Mouse (Mus musculus) retina, adult 2 months (tissue): ENCODE measurements around the gene Serpinb11.

Source experiments
- DNase-seq: peaks from one replicate; pipeline ENCODE4 v3.0.0-alpha.2; 2012; ENCODE audit warnings: low read depth, low spot score

The Serpinb11 gene

GRCm38 (mm10) chr1:107360898-107361297 lies at the start of gene Serpinb11:
Gene Serpinb11 (plus strand): TSS chr1:107361198.
- DNase-seq: no peak

DNA sequence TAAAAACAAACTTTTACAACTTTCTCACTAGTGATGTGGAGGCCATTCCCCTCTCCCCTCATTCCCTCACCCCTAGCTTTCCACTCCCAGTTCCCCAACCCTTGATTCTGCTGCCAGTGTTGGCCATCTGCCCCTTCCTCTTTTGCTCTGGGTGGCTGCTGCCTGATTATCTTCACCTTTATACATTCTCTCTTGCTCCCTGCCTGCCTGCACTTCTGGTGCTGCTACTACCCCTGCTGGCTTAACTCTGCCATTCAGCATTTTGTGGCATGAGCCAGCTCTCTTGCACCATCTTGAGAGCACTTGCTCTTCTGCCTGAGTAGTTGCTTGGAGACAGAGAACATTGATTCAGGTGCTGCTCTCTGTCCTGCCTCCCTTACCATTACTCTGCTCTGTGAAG lies 15.0 kb upstream of the Serpinb11 start:
- no peak for DNase-seq

GRCm38 (mm10) chr1:107346788-107347187 lies 14.2 kb upstream of the Serpinb11 start:
- DNase-seq: no peak

DNA sequence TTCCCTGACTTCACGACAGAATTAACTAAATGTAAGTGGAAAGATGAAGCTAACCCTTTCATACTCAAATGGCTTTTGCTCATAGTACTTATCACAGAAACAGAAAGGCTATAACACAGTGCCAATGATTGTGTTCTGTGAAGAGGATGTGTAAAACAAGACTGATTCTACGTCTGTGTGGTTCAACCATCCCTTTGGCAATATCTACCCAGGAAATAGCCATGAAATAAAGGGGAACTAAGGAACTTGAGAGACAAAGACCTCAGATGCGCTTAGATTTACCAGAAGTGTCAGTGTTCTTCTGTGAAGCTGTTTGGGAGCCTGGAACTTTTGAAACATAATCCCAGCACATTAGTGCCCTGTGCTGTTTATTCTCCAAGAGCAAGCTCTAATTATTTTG lies 10.6 kb upstream of the Serpinb11 start:
- no peak for DNase-seq

- DNase-seq: no peak
Measured at GRCm38 (mm10) chr1:107351115-107351514, 9.9 kb upstream of the Serpinb11 start.

DNA sequence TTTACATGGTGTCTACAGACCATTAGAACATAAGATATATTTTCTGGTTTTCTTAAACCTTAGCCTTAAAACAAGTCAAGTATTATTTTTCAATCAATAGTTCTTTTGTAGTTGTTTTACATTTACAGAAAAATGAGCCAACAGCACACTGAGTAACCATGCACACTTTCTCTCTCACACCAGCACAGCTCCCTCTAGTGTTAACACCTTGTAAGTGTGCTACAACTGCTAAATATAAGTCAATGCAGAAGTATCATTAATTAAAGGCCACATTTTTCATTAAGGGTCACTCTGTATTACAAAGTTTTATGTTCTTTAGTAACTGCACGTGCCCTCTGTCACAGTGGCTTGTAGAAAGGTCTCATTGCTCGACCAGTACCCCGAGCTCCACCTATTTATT lies 8.0 kb upstream of the Serpinb11 start:
- DNase-seq: no peak

DNA sequence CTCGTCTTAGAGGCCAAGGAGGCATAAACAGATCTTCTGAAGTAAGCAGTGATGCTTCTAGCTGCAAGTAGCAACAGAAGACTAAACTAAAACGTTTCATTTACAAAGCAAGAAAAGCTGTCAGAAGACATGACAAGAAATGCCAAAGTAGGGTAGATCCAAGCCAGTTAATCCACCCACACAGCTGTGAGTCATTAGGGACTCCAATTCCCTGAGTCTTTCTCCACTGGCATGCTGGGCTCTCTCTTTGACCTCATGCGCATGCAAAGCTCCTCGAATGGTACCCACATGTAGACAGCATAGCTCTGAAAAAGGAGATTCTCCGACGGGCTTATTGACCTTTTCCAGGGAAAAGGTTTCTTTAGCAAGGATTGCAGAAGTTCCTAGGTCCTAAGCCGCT lies 5.0 kb downstream of the Serpinb11 start:
- DNase-seq: no peak

GRCm38 (mm10) chr1:107368944-107369343 lies 7.9 kb downstream of the Serpinb11 start:
- DNase-seq: no peak

DNA sequence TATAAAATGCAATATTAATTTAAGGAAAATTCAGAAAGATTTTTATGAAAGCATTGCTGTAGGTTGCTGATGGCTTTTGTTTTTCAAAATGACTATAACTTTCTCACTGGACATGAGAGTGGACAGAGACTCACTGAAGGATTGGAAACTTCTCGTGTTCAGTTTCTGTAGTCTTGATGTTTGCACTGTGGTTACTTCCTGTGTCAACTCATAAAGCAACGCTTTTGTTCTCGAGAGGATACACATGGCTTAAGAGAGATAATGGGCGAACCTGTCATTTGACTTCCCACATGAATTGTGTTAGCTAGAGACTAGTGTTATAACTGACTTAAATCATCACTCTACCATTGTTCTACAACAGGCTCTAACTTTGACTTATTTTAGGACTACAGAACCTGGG lies 16.0 kb downstream of the Serpinb11 start:
- no peak for DNase-seq

- no peak for DNase-seq
Measured at GRCm38 (mm10) chr1:107378368-107378767, 17.4 kb downstream of the Serpinb11 start.

- no peak for DNase-seq
Measured at GRCm38 (mm10) chr1:107381491-107381890, 20.5 kb downstream of the Serpinb11 start.

DNA sequence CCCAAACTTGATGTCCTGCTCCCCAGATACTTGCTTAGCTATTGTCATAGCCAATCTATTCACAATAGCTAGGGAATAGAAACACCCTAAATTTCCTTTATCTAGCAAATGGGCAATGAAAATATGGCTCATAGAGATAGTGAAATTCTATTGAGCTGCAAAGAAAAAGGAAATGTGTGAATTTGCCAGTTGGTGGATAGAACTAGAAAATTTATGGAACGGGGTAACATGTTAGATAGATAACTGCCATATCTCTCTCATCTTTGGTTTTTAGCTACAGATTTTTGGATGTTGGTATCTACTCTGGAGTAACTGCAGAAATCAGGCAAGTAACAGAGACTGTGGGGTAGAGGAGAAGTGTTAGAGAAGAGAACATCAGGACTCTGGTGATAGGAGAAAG lies 21.4 kb downstream of the Serpinb11 start:
- DNase-seq: no peak

DNA sequence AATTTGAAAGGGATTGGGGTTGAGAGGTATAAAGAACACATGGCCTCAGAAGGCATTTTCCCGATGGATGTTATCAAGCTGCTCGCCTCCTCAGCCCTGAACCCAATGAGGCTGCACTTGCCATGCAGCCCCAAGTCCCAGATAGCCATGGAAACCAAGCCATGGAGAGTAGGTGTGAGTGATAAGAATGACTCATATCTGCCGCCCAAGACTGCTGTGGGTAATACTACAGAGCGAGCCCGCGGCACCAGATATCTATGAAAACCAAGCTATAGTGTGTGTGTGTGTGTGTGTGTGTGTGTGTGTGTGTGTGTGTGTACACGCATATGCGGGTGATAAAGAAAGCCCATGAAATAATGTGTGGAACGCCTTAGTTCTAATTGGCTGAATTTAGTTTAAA lies 23.5 kb downstream of the Serpinb11 start:
- DNase-seq: no peak

DNA sequence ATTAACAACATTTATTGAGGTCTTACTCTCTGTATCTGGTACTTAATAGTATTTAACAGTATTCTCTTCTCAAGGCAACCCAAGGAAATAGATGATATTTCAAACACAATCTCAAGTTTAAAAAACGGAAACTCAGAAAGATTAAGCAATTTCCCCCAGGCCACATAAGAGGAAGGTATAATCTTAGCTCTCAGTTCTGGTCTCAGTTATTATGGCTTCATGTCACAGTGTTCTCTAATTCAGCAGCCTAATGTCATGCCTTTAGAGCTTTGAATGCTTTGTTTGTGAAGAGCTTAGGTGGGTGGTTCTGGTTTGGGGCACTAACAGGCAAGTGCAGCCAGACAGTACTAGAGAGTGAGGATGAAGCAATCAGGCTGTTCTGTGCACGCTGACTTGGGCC lies 28.8 kb downstream of the Serpinb11 start:
- DNase-seq: no peak

- no peak for DNase-seq
Measured at GRCm38 (mm10) chr1:107397481-107397880, 36.5 kb downstream of the Serpinb11 start.

DNA sequence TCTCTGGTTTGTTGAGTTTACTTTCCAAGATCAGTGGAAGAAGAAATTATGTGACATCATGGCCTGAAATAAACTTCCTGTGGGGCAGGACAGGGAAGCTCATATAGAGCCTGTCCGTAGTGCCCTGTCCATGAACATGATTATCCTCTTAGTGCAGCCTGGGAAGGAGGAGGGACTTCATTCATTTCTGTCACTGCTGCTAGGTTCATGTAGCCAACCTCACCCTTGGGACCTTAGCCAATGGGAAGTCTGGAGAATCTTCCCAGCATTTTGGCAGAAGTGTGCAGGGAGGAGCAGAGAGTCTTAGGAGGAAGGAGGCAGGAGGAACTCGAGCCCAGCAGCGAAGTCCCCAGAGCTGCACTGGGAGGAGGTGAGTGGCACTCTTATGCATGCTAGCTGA lies 38.4 kb downstream of the Serpinb11 start, which contains the start of gene Serpinb7:
Serpinb7 (plus strand) TSS at position 301 of the 400 bp plus-strand sequence.
- DNase-seq: no peak

DNA sequence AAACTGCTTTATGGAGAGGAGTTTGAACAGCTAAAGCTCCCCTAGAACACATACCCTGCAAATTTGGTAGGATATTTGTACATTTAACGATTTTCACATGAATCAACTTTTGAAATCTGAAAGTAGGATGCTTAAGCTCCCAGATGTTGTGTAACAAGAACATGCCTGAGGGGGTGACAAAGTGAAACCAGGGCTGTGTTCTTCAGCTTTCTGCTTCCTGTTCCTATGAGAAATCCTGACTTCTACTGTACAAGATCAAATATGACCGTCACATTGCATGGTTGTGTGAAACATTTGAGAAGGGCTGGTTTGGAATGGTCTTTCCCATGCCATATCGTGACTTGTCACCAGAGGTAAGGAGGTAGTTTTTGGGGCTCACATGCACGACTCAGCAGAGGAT lies 41.1 kb downstream of the Serpinb11 start:
- DNase-seq: no peak

- no peak for DNase-seq
Measured at GRCm38 (mm10) chr1:107414650-107415049, 53.7 kb downstream of the Serpinb11 start.

GRCm38 (mm10) chr1:107422487-107422886 lies 61.5 kb downstream of the Serpinb11 start:
- no peak for DNase-seq
